Mouse (Mus musculus) MEL (cell line): ENCODE results near the gene Setd4.

Experiments
- CTCF ChIP-seq, 3 experiments: IDR thresholded peaks in 2 of 3; conservative IDR thresholded peaks in 1 of 3; 2 replicates each; pipeline ENCODE4 v1.5.1; 2011 to 2012; ENCODE audit warnings: low read length in 3 of 3, low read depth in 2 of 3, mild to moderate bottlenecking in 2 of 3, improper control_type of control experiment in 1 of 3, inconsistent platforms in 1 of 3, mixed read lengths in 1 of 3, moderate library complexity in 1 of 3; ENCODE audit not compliant: control insufficient read depth in 1 of 3, insufficient read depth in 1 of 3, poor library complexity in 1 of 3, severe bottlenecking in 1 of 3
- POLR2A ChIP-seq, 2 experiments: IDR thresholded peaks; 2 replicates each; pipeline ENCODE4 v1.6.1; 2011 to 2012; ENCODE audit warnings: low read length in 2 of 2, mild to moderate bottlenecking in 2 of 2, control low read depth in 1 of 2, improper control_type of control experiment in 1 of 2, low read depth in 1 of 2, moderate library complexity in 1 of 2; ENCODE audit not compliant: control insufficient read depth in 1 of 2, insufficient read depth in 1 of 2, poor library complexity in 1 of 2
- USF1 ChIP-seq: IDR thresholded peaks from 2 replicates; pipeline ENCODE4 v1.6.1; 2014; ENCODE audit warnings: low read depth, mild to moderate bottlenecking, inconsistent platforms, low read length, improper control_type of control experiment, moderate library complexity
- ZMIZ1 ChIP-seq: IDR thresholded peaks from 2 replicates; pipeline ENCODE4 v1.6.1; 2012; ENCODE audit warnings: low read depth, mild to moderate bottlenecking, inconsistent platforms, low read length, improper control_type of control experiment, moderate library complexity

GRCm38 (mm10) chr16:93581125-93581524, 22.7 kb downstream of the Setd4 start:
- TF ChIP-seq ZMIZ1 (no peak), CTCF (IDR thresholded peaks at IDR 0.05 in 2 of 3, conservative IDR thresholded peaks at IDR 0.05 in 1 of 3; ENCODE audit: control insufficient read depth in 1 of 3, insufficient read depth in 1 of 3, low read depth in 2 of 3, low read length in 3 of 3, poor library complexity in 1 of 3, severe bottlenecking in 1 of 3) (no peak), USF1 (no peak), POLR2A (IDR thresholded peaks at IDR 0.05; ENCODE audit: control insufficient read depth in 1 of 2, insufficient read depth in 1 of 2, low read depth in 1 of 2, low read length in 2 of 2, poor library complexity in 1 of 2) (no peak)
